Mouse (Mus musculus): ENCODE measurements at regions not wholly inside any gene's neighbourhood (a gene's known extent, or its start where the extent isn't known, plus 50 kb on each side); places are given as distances from the start of the nearest gene placed in this dataset.
A peak's percentile ranks its signal among the peaks of the same experiment; 100 is the strongest.
"Not testable (repeated sequence)": the region's sequence is repeated elsewhere in the genome, so short reads cannot be mapped to it uniquely, and the experiment has no call there.

DNA sequence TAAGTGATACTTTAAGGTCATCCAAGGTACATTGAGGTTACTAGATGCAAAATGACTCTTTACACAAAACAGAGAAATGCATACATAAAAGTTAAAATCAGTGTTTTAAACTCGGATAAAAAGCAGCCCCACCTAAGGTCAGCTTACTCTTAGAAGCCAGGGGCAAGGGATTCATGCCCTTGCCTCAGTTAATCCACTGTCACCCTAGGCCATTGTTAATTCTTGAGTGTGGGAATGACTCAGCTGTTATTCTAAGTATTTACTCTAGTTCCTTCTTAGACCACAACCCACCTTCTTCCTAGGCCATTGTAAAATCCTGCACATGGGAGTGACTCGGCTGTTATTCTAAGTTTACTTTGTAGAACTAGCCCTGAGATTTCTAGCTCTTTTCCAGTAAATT, 64.1 kb upstream of the Ces1h start:
- DNase-seq (ENCODE audit: low spot score): not testable (repeated sequence)

DNA sequence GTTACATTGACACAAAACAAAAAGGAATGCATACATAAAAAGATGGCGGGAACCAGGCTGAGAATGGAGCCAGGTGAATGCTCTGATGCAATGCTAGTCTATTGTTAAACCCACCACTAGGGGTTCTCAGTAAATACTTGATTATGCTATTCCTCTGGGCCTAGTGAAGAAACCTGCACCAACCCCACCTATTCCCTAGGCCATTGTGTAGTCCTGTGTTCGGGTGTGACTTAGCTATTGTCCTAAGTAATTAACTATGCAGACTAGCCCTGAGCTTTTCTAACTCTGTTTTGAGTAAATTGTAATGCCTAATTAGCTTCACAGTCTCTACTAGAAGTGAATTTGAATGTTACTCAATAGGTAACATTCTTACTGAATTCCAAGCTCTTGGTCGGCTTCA, 62.4 kb upstream of the Ces1h start:
- DNase-seq (ENCODE audit: low spot score): no peak

DNA sequence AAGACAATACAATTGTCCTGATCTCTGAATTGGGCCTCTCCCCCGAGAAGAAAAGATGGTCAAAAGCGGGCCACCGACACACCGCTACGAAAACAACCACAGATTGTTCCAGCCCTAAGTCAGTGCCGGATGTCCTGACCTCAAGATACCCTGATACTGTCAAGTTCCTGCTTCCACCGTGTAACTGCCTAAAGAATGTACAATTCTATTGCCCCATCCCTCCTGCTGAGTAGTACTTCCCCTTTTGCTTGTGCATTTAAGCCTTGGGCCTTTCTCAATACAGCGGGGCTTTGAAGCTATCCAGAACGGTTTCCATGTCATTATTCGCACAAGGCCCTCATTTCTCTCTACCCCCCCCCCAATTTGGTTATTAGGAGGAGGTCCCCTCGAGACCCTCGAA, 57.1 kb upstream of the Ces1h start:
- not testable (repeated sequence) for DNase-seq (ENCODE audit: low spot score)

DNA sequence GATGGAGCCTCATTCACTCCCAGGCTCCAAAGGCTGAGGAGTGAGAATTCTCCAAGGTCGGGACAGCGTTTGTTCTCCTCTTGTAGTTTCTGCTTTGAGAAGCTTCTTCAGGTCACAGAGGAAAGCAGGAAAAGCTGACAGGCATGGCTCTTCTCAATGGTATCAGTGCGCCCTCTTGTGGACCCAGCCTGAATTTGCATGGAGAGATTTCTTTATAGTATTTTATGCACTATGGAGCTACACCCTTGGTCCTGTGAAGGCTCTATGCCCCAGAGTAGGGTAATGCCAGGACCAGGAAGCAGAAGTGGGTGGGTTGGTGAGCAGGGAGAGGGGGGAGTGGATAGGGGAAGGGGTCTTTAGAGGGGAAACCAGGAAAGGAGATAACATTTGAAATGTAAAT, 51.1 kb upstream of the Ces1h start:
- DNase-seq (ENCODE audit: low spot score): peak; percentile 81
